Mouse (Mus musculus) CD4-positive, CD25-positive, alpha-beta regulatory T cell, adult 2 months (primary cell): ENCODE measurements around the gene Dlk2.

ENCODE experiments used
- DNase-seq: peaks from one replicate; pipeline ENCODE4 v3.0.0-alpha.2; 2012; ENCODE audit warnings: low read depth, low spot score

Dlk2 gene

GRCm38 (mm10) chr17:46273803-46274236 lies 23.4 kb upstream of the Dlk2 start:
- DNase-seq: no peak

GRCm38 (mm10) chr17:46274465-46274864 lies 22.8 kb upstream of the Dlk2 start:
- no peak for DNase-seq

GRCm38 (mm10) chr17:46275034-46275433 lies 22.2 kb upstream of the Dlk2 start:
- no peak for DNase-seq

GRCm38 (mm10) chr17:46275506-46275905 lies 21.7 kb upstream of the Dlk2 start:
- no peak for DNase-seq

GRCm38 (mm10) chr17:46277586-46277985 lies 19.6 kb upstream of the Dlk2 start:
- DNase-seq: no peak

- DNase-seq: no peak
Observed at GRCm38 (mm10) chr17:46278011-46278765, 19.0 kb upstream of the Dlk2 start.

- DNase-seq: peak; percentile 91
Observed at GRCm38 (mm10) chr17:46282483-46283123, 14.6 kb upstream of the Dlk2 start, which contains the start of gene Tjap1. Gene Tjap1 (minus strand): TSS chr17:46283026.

GRCm38 (mm10) chr17:46283140-46283539 lies 14.1 kb upstream of the Dlk2 start:
- DNase-seq: no peak

GRCm38 (mm10) chr17:46283911-46284310 lies 13.3 kb upstream of the Dlk2 start:
- no peak for DNase-seq

- no peak for DNase-seq
Observed at GRCm38 (mm10) chr17:46284653-46285052, 12.6 kb upstream of the Dlk2 start.

GRCm38 (mm10) chr17:46285407-46285806 lies 11.8 kb upstream of the Dlk2 start:
- no peak for DNase-seq

- no peak for DNase-seq
Observed at GRCm38 (mm10) chr17:46287678-46288095, 9.5 kb upstream of the Dlk2 start.

- DNase-seq: peak; percentile 36
Observed at GRCm38 (mm10) chr17:46296601-46297000, 620 bp upstream of the Dlk2 start.

- DNase-seq: no peak
Observed at GRCm38 (mm10) chr17:46297028-46297363, 225 bp upstream of the Dlk2 start.

- DNase-seq: peak; percentile 86
Observed at GRCm38 (mm10) chr17:46298220-46298913, 1.1 kb downstream of the Dlk2 start.

GRCm38 (mm10) chr17:46301892-46302291 lies 4.7 kb downstream of the Dlk2 start:
- no peak for DNase-seq

GRCm38 (mm10) chr17:46304184-46304583 lies 7.0 kb downstream of the Dlk2 start:
- DNase-seq: no peak

- DNase-seq: no peak
Observed at GRCm38 (mm10) chr17:46306956-46307355, 9.7 kb downstream of the Dlk2 start.

- DNase-seq: no peak
Observed at GRCm38 (mm10) chr17:46309835-46310234, 12.6 kb downstream of the Dlk2 start.

GRCm38 (mm10) chr17:46310515-46310914 lies 13.3 kb downstream of the Dlk2 start:
- DNase-seq: no peak

GRCm38 (mm10) chr17:46313135-46313715 lies 16.0 kb downstream of the Dlk2 start:
- no peak for DNase-seq

- no peak for DNase-seq
Observed at GRCm38 (mm10) chr17:46315813-46316212, 18.6 kb downstream of the Dlk2 start.
